Mouse (Mus musculus): ENCODE measurements around the gene Lrrc25.

The Lrrc25 gene

GRCm38 (mm10) chr8:70597417-70598272, 18.3 kb upstream of the Lrrc25 start:
- in situ Hi-C loops (cut with MboI; ENCODE audit: low pct_unique_long_range_greater_than_20kb in 1 of 2, low sequenced_read_pairs in 2 of 2, unreplicated experiment in 1 of 2): loop anchor here in 1 of 2 experiments (5.0 kb wide), 1 partner anchor 35 kb away; no protein-coding TSS in a partner anchor

- in situ Hi-C loops (cut with MboI; ENCODE audit: low pct_unique_long_range_greater_than_20kb in 1 of 2, low sequenced_read_pairs in 2 of 2, unreplicated experiment in 1 of 2): loop anchor here in 1 of 2 experiments (5.0 kb wide), 1 partner anchor 36 kb away; no protein-coding TSS in a partner anchor
Measured at GRCm38 (mm10) chr8:70598283-70598682, 17.7 kb upstream of the Lrrc25 start.

- in situ Hi-C loops (cut with MboI; ENCODE audit: low pct_unique_long_range_greater_than_20kb in 1 of 2, low sequenced_read_pairs in 2 of 2, unreplicated experiment in 1 of 2): loop anchor here in 1 of 2 experiments (5.0 kb wide), 1 partner anchor 36 kb away; no protein-coding TSS in a partner anchor
Measured at GRCm38 (mm10) chr8:70598722-70599121, 17.2 kb upstream of the Lrrc25 start.

- in situ Hi-C loops (cut with MboI; ENCODE audit: low pct_unique_long_range_greater_than_20kb in 1 of 2, low sequenced_read_pairs in 2 of 2, unreplicated experiment in 1 of 2): loop anchor here in 1 of 2 experiments (5.0 kb wide), 1 partner anchor 37 kb away; no protein-coding TSS in a partner anchor
Measured at GRCm38 (mm10) chr8:70599507-70600290, 16.3 kb upstream of the Lrrc25 start.

- in situ Hi-C loops (cut with MboI; ENCODE audit: low pct_unique_long_range_greater_than_20kb in 1 of 2, low sequenced_read_pairs in 2 of 2, unreplicated experiment in 1 of 2): no loop called here
Measured at GRCm38 (mm10) chr8:70600473-70601270, 15.3 kb upstream of the Lrrc25 start.

GRCm38 (mm10) chr8:70601271-70601649, 14.7 kb upstream of the Lrrc25 start:
- in situ Hi-C loops (cut with MboI; ENCODE audit: low pct_unique_long_range_greater_than_20kb in 1 of 2, low sequenced_read_pairs in 2 of 2, unreplicated experiment in 1 of 2): no loop called here

GRCm38 (mm10) chr8:70602139-70602811, 13.7 kb upstream of the Lrrc25 start:
- in situ Hi-C loops (cut with MboI; ENCODE audit: low pct_unique_long_range_greater_than_20kb in 1 of 2, low sequenced_read_pairs in 2 of 2, unreplicated experiment in 1 of 2): no loop called here

- in situ Hi-C loops (cut with MboI; ENCODE audit: low pct_unique_long_range_greater_than_20kb in 1 of 2, low sequenced_read_pairs in 2 of 2, unreplicated experiment in 1 of 2): no loop called here
Measured at GRCm38 (mm10) chr8:70604558-70604957, 11.4 kb upstream of the Lrrc25 start.

GRCm38 (mm10) chr8:70605871-70606779, 9.8 kb upstream of the Lrrc25 start:
- in situ Hi-C loops (cut with MboI; ENCODE audit: low pct_unique_long_range_greater_than_20kb in 1 of 2, low sequenced_read_pairs in 2 of 2, unreplicated experiment in 1 of 2): no loop called here

GRCm38 (mm10) chr8:70606780-70607602, 9.0 kb upstream of the Lrrc25 start:
- in situ Hi-C loops (cut with MboI; ENCODE audit: low pct_unique_long_range_greater_than_20kb in 1 of 2, low sequenced_read_pairs in 2 of 2, unreplicated experiment in 1 of 2): no loop called here

GRCm38 (mm10) chr8:70607603-70607897, 8.4 kb upstream of the Lrrc25 start:
- in situ Hi-C loops (cut with MboI; ENCODE audit: low pct_unique_long_range_greater_than_20kb in 1 of 2, low sequenced_read_pairs in 2 of 2, unreplicated experiment in 1 of 2): no loop called here

- in situ Hi-C loops (cut with MboI; ENCODE audit: low pct_unique_long_range_greater_than_20kb in 1 of 2, low sequenced_read_pairs in 2 of 2, unreplicated experiment in 1 of 2): no loop called here
Measured at GRCm38 (mm10) chr8:70607898-70608748, 7.8 kb upstream of the Lrrc25 start.

GRCm38 (mm10) chr8:70608749-70609367, 7.1 kb upstream of the Lrrc25 start, which contains the start of gene Ssbp4:
Gene Ssbp4, minus strand, starts transcription at chr8:70608872.
- in situ Hi-C loops (cut with MboI; ENCODE audit: low pct_unique_long_range_greater_than_20kb in 1 of 2, low sequenced_read_pairs in 2 of 2, unreplicated experiment in 1 of 2): no loop called here

GRCm38 (mm10) chr8:70609368-70609848, 6.5 kb upstream of the Lrrc25 start:
- in situ Hi-C loops (cut with MboI; ENCODE audit: low pct_unique_long_range_greater_than_20kb in 1 of 2, low sequenced_read_pairs in 2 of 2, unreplicated experiment in 1 of 2): no loop called here

Data from mouse embryonic stem cell (cell line).